9 mouse cellular contexts compared by ENCODE assay signal in the genomic region with DNA sequence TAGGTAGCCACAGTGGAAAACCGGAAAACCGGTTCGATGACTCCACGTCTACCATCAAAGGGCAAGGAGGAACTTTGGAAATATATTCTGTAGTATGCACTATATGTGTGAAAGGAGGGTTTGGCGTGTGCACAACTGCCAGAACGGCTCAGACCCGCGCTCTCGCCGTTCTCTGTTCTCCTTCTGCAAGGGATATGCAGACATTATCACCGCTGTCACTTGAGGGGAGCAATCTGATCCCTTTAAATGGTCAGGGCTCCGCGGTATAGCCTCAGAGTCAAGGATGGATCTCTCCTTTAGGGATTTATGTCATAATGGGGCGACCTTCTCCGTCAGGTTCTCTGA. TPM values are rescaled to one million over a fixed set of nuclear protein-coding genes. Genes with fewer than 3 reads are reported as not detected.
DNase-seq lines count a peak whose midpoint lies in the region; ATAC-seq and TF ChIP-seq lines count a peak whose summit lies in the region.
"Had no signal": no experiment of that assay in that cellular context is flagged by ENCODE, and none has a peak within 500 bp of the region (broad histone marks: within the 10 kb centered on the region; RNA-seq: fewer than 3 reads in every experiment).

No protein-coding gene starts in this region.

- H3K36me3 ChIP-seq in thymus, adult 2 months (ENCODE audit: control insufficient read depth, insufficient read depth, low read length): no peaks in the 10 kb centered on the region
- no peaks in the 10 kb centered on the region for H3K36me3 ChIP-seq in hindbrain, embryonic 10.5 days
- H3K36me3 ChIP-seq in liver, embryonic 16.5 days (ENCODE audit: control insufficient read depth, insufficient read depth): no peaks in the 10 kb centered on the region

- no peaks in the 10 kb centered on the region for H3K4me1 ChIP-seq in cerebellum, adult 2 months (ENCODE audit: control insufficient read depth, insufficient read depth, low read length)
- peaks cover 9% of the 10 kb centered on the region for H3K4me1 ChIP-seq in thymus, adult 2 months (replicated peaks; ENCODE audit: control insufficient read depth, insufficient read depth, low read length)
- peaks cover 11% of the 10 kb centered on the region; the same call in 1 of the 2 replicates for H3K4me1 ChIP-seq in hindbrain, embryonic 10.5 days (replicated peaks)
- peaks cover 14% of the 10 kb centered on the region for H3K4me1 ChIP-seq in liver, embryonic 16.5 days (ENCODE audit: control insufficient read depth, low read depth, low read length)

- H3K27ac ChIP-seq in cerebellum, adult 2 months (ENCODE audit: insufficient read depth, low read length): no peak overlapping the region
- H3K27ac ChIP-seq in thymus, adult 2 months (ENCODE audit: control insufficient read depth, insufficient read depth, low read length): no peak overlapping the region
- no peak overlapping the region for H3K27ac ChIP-seq in hindbrain, embryonic 10.5 days
- no peak overlapping the region for H3K27ac ChIP-seq in liver, embryonic 16.5 days (ENCODE audit: low read length)

- peak overlapping the region; percentile 22; the same call in 1 of the 2 replicates for H3K9ac ChIP-seq in liver, embryonic 16.5 days (ENCODE audit: low read depth, low read length)

- no peak for DNase-seq in cerebellum, adult 2 months
- peak; percentile 9 for DNase-seq in thymus, adult 2 months
- no peak for DNase-seq in thymus, postnatal 10 days (ENCODE audit: low spot score in 2 of 2)
- DNase-seq in hindbrain, embryonic 10.5 days (ENCODE audit: low spot score): peak; percentile 44
- no peak for DNase-seq in urinary bladder, postnatal 10 days (ENCODE audit: low spot score)
- DNase-seq in layer of hippocampus, adult 8-10 months (ENCODE audit: low spot score in 2 of 2): no peak

- H3K4me2 ChIP-seq in liver, embryonic 16.5 days (ENCODE audit: low read depth, low read length): peak overlapping the region; percentile 92

- 0% methylated on average over 15 of the region's 15 CpGs for WGBS in cerebellum, adult 2 months
- WGBS in thymus, adult 2 months: 1% methylated on average over 15 of the region's 15 CpGs
- WGBS in hindbrain, embryonic 10.5 days: under 1% methylated on average over 15 of the region's 15 CpGs
- WGBS in liver, embryonic 16.5 days (ENCODE audit: insufficient replicate concordance): under 1% methylated on average over 15 of the region's 15 CpGs

- peak overlapping the region; percentile 96 for H3K4me3 ChIP-seq in cerebellum, adult 2 months (replicated peaks; ENCODE audit: insufficient read depth, low read depth, low read length)
- peak overlapping the region; percentile 29 for H3K4me3 ChIP-seq in thymus, adult 2 months (ENCODE audit: control insufficient read depth, insufficient read depth, low read length)
- peak overlapping the region; percentile 66 for H3K4me3 ChIP-seq in hindbrain, embryonic 10.5 days
- peak overlapping the region; percentile 78 for H3K4me3 ChIP-seq in liver, embryonic 16.5 days (ENCODE audit: low read depth, low read length)

- no peak for TF ChIP-seq CTCF in cerebellum, adult 2 months (IDR thresholded peaks at IDR 0.05; ENCODE audit: borderline replicate concordance, insufficient read depth, low read depth, low read length)
- TF ChIP-seq CTCF in thymus, adult 2 months (IDR thresholded peaks at IDR 0.05; ENCODE audit: borderline replicate concordance, control insufficient read depth, extremely low read depth, insufficient read depth, low read length, poor library complexity): no peak

- TF ChIP-seq POLR2A in cerebellum, adult 2 months (IDR thresholded peaks at IDR 0.05; ENCODE audit: borderline replicate concordance, insufficient read depth, low read length): no peak
- no peak for TF ChIP-seq POLR2A in thymus, adult 2 months (IDR thresholded peaks at IDR 0.05; ENCODE audit: control insufficient read depth, extremely low read depth, insufficient read depth, low read length, poor library complexity)

- no peak for ATAC-seq in cerebellum, adult (ENCODE audit: insufficient number of reproducible peaks, low FRiP score, low TSS enrichment)
- ATAC-seq in liver, embryonic 16.5 days (ENCODE audit: low read depth): no peak

- no peaks in the 10 kb centered on the region for H3K27me3 ChIP-seq in cerebellum, adult 2 months (ENCODE audit: control insufficient read depth, insufficient read depth, low read length)
- no peaks in the 10 kb centered on the region; the same call in 1 of the 2 replicates for H3K27me3 ChIP-seq in thymus, adult 2 months (ENCODE audit: control insufficient read depth, insufficient read depth, low read length)
- H3K27me3 ChIP-seq in hindbrain, embryonic 10.5 days (ENCODE audit: insufficient read depth, poor library complexity, severe bottlenecking): no peaks in the 10 kb centered on the region
- H3K27me3 ChIP-seq in liver, embryonic 16.5 days (ENCODE audit: control insufficient read depth, insufficient read depth, low read depth, low read length): peaks cover 23% of the 10 kb centered on the region

- H3K9me3 ChIP-seq in hindbrain, embryonic 10.5 days: no peaks in the 10 kb centered on the region
- H3K9me3 ChIP-seq in liver, embryonic 16.5 days (replicated peaks; ENCODE audit: control insufficient read depth, low read length): no peaks in the 10 kb centered on the region

RNA-seq across cellular contexts. Expression of a gene that starts 13.8 kb away (rescaled TPM):
- polyA plus RNA-seq in cerebellum, adult 2 months (2012; rRNA removed): not detected in 2 replicates
- not detected in 2 replicates for polyA plus RNA-seq in thymus, adult 2 months (2012; rRNA removed)
- polyA plus RNA-seq in hindbrain, embryonic 10.5 days (2016; fragmentation: Nextera tagmentation; extraction: Ambion mirVana): not detected in 2 replicates
- not detected in 2 replicates for polyA plus RNA-seq in liver, embryonic 16.5 days (2015; fragmentation: Nextera tagmentation; extraction: Ambion mirVana)
- total RNA-seq in layer of hippocampus, adult 8-10 months (2022): not detected
- total RNA-seq: heart, adult 18-20 months had no signal

RNA-seq across cellular contexts. Expression of a gene that starts 19.8 kb away (rescaled TPM):
- polyA plus RNA-seq in cerebellum, adult 2 months (2012; rRNA removed): 27.0 and 28.9 TPM in 2 replicates
- 131 and 200 TPM in 2 replicates for polyA plus RNA-seq in thymus, adult 2 months (2012; rRNA removed)
- 157 and 163 TPM in 2 replicates for polyA plus RNA-seq in hindbrain, embryonic 10.5 days (2016; fragmentation: Nextera tagmentation; extraction: Ambion mirVana)
- 41.3 and 42.7 TPM in 2 replicates for polyA plus RNA-seq in liver, embryonic 16.5 days (2015; fragmentation: Nextera tagmentation; extraction: Ambion mirVana)
- total RNA-seq in layer of hippocampus, adult 8-10 months (2022): 10 to 100 TPM; 37.2 to 44.2 (median 40.2) TPM

RNA-seq across cellular contexts. Expression of a gene that starts 30.0 kb away (rescaled TPM):
- polyA plus RNA-seq in cerebellum, adult 2 months (2012; rRNA removed): not detected in 2 replicates
- polyA plus RNA-seq in thymus, adult 2 months (2012; rRNA removed): not detected in 2 replicates
- not detected in 2 replicates for polyA plus RNA-seq in hindbrain, embryonic 10.5 days (2016; fragmentation: Nextera tagmentation; extraction: Ambion mirVana)
- not detected in 2 replicates for polyA plus RNA-seq in liver, embryonic 16.5 days (2015; fragmentation: Nextera tagmentation; extraction: Ambion mirVana)
- total RNA-seq in layer of hippocampus, adult 8-10 months (2022): not detected
- total RNA-seq: heart, adult 18-20 months had no signal

RNA-seq across cellular contexts. Expression of a gene that starts 48.2 kb away (rescaled TPM):
- not detected in 2 replicates for polyA plus RNA-seq in cerebellum, adult 2 months (2012; rRNA removed)
- polyA plus RNA-seq in thymus, adult 2 months (2012; rRNA removed): not detected in 2 replicates
- 0.08 and 0.10 TPM in 2 replicates for polyA plus RNA-seq in hindbrain, embryonic 10.5 days (2016; fragmentation: Nextera tagmentation; extraction: Ambion mirVana)
- 0.05 TPM in 1 of 2 replicates, not detected in the other for polyA plus RNA-seq in liver, embryonic 16.5 days (2015; fragmentation: Nextera tagmentation; extraction: Ambion mirVana)
- total RNA-seq in layer of hippocampus, adult 8-10 months (2022): under 1 TPM in 1 of 4 experiments, not detected in 3; 0.08 TPM
- total RNA-seq: heart, adult 18-20 months had no signal

Comparison
In these comparisons a context has a peak if more than half of its experiments do, and no peak if none do; other contexts are left out.
1. DNase-seq: peak in thymus, adult 2 months (single experiment) and hindbrain, embryonic 10.5 days (single experiment); none in cerebellum, adult 2 months (0 of 2), thymus, postnatal 10 days (0 of 2), urinary bladder, postnatal 10 days (single experiment) and layer of hippocampus, adult 8-10 months (0 of 2).
2. H3K4me3 ChIP-seq: peak in every context shown above with its lines; median percentile 96 in cerebellum, adult 2 months; 78 in liver, embryonic 16.5 days; 66 in hindbrain, embryonic 10.5 days; 29 in thymus, adult 2 months.